Mouse (Mus musculus) embryonic facial prominence, embryonic 12.5 days (tissue): ENCODE results near the gene Homer1. TPM values are rescaled to one million over a fixed set of nuclear protein-coding genes. Genes with fewer than 3 reads are reported as not detected.

Experiments
- ATAC-seq: fragments of 200-750 bp; cut with Nextera tagmentation; 2 replicates; pipeline ENCODE4 v1.8.0; 2017; ENCODE audit not compliant: insufficient number of reproducible peaks, insufficient read depth, low FRiP score, low TSS enrichment
- H3K27ac ChIP-seq: fragments of 300-500 bp; sonication (generic); 2 replicates; pipeline ENCODE4 v1.5.1; 2016; ENCODE audit warnings: mild to moderate bottlenecking
- H3K27me3 ChIP-seq: fragments of 300-500 bp; sonication (generic); 2 replicates; pipeline ENCODE4 v1.6.1; 2016; ENCODE audit warnings: mild to moderate bottlenecking, moderate library complexity
- H3K36me3 ChIP-seq: fragments of 300-500 bp; sonication (generic); 2 replicates; pipeline ENCODE4 v1.6.1; 2016; ENCODE audit warnings: mild to moderate bottlenecking
- H3K4me1 ChIP-seq: fragments of 300-500 bp; sonication (generic); 2 replicates; pipeline ENCODE4 v1.6.1; 2016
- H3K4me2 ChIP-seq: fragments of 300-500 bp; sonication (generic); replicated peaks from 2 replicates; pipeline ENCODE4 v1.6.1; 2016; ENCODE audit warnings: mild to moderate bottlenecking, moderate library complexity
- H3K4me3 ChIP-seq: fragments of 300-500 bp; sonication (generic); 2 replicates; pipeline ENCODE4 v1.5.1; 2016; ENCODE audit warnings: mild to moderate bottlenecking
- H3K9ac ChIP-seq: fragments of 300-500 bp; sonication (generic); 2 replicates; pipeline ENCODE4 v1.6.1; 2016; ENCODE audit warnings: mild to moderate bottlenecking, moderate library complexity
- H3K9me3 ChIP-seq: fragments of 300-500 bp; sonication (generic); 2 replicates; pipeline ENCODE4 v1.6.1; 2016; ENCODE audit warnings: mild to moderate bottlenecking, moderate library complexity
- WGBS: fragments of 180-500 bp; shearing (Covaris S2); methylation state at CpG from one replicate; pipeline ENCODE4 v1.1.7; 2016; 5-methylcytosine and 5-hydroxymethylcytosine counted together
- polyA plus RNA-seq: library from polyadenylated mRNA; unstranded; fragments of >200 nt; fragmentation: Nextera tagmentation; extraction: Ambion mirVana; gene quantifications from 2 replicates; pipeline ENCODE4 v1.2.1, GENCODE M21; 2016

The Homer1 gene
- polyA plus RNA-seq, 1 experiment from 2014 or later = 12.2 TPM

- Histone ChIP-seq H3K9me3 (no peaks in the 10 kb centered on the region), H3K27me3 (no peaks in the 10 kb centered on the region), H3K4me3 (no peak overlapping the region), H3K27ac (no peak overlapping the region), H3K4me1 (no peaks in the 10 kb centered on the region), H3K36me3 (peaks cover 7% of the 10 kb centered on the region; the same call in 1 of the 2 replicates), H3K9ac (no peak overlapping the region), H3K4me2 (no peak overlapping the region)
- WGBS = 90% methylated on average over 5 of the region's 5 CpGs
- ATAC-seq = no peak
Measured at GRCm38 (mm10) chr13:93406855-93407254, 107.4 kb downstream of the Homer1 start.

GRCm38 (mm10) chr13:93410343-93410742 is 110.9 kb downstream of the Homer1 start:
- Histone ChIP-seq H3K9me3 (no peaks in the 10 kb centered on the region), H3K4me2 (no peak overlapping the region), H3K36me3 (peaks cover 5% of the 10 kb centered on the region; the same call in 1 of the 2 replicates), H3K9ac (no peak overlapping the region), H3K4me1 (no peaks in the 10 kb centered on the region), H3K27me3 (no peaks in the 10 kb centered on the region), H3K27ac (no peak overlapping the region), H3K4me3 (no peak overlapping the region)
- ATAC-seq = no peak
- 83% methylated on average over 4 of the region's 4 CpGs for WGBS

GRCm38 (mm10) chr13:93415055-93415454 is 115.6 kb downstream of the Homer1 start:
- Histone ChIP-seq H3K9me3 (no peaks in the 10 kb centered on the region), H3K4me2 (no peak overlapping the region), H3K27me3 (no peaks in the 10 kb centered on the region), H3K4me1 (0 out of 2 replicates have a peak, but pooled peaks cover 2% of the 10 kb centered on the region), H3K9ac (no peak overlapping the region), H3K4me3 (no peak overlapping the region), H3K36me3 (no peaks in the 10 kb centered on the region), H3K27ac (no peak overlapping the region)
- no peak for ATAC-seq
- WGBS = 87% methylated on average over 5 of the region's 5 CpGs

GRCm38 (mm10) chr13:93418292-93418691 is 118.9 kb downstream of the Homer1 start:
- Histone ChIP-seq H3K27me3 (no peaks in the 10 kb centered on the region), H3K9me3 (no peaks in the 10 kb centered on the region), H3K9ac (no peak overlapping the region), H3K4me3 (no peak overlapping the region), H3K4me2 (no peak overlapping the region), H3K36me3 (no peaks in the 10 kb centered on the region), H3K27ac (no peak overlapping the region), H3K4me1 (0 out of 2 replicates have a peak, but pooled peaks cover 2% of the 10 kb centered on the region)
- 88% methylated on average over 2 of the region's 2 CpGs for WGBS
- ATAC-seq = no peak

- Histone ChIP-seq H3K9me3 (no peaks in the 10 kb centered on the region), H3K4me2 (no peak overlapping the region), H3K27ac (no peak overlapping the region), H3K27me3 (no peaks in the 10 kb centered on the region), H3K36me3 (no peaks in the 10 kb centered on the region), H3K9ac (no peak overlapping the region), H3K4me3 (no peak overlapping the region), H3K4me1 (0 out of 2 replicates have a peak, but pooled peaks cover 2% of the 10 kb centered on the region)
- no peak for ATAC-seq
- 93% methylated on average over 2 of the region's 2 CpGs for WGBS
Measured at GRCm38 (mm10) chr13:93419779-93420178, 120.3 kb downstream of the Homer1 start.

GRCm38 (mm10) chr13:93423224-93423623 is 123.8 kb downstream of the Homer1 start:
- no peaks in the 10 kb centered on the region for H3K27me3 ChIP-seq
- no peak overlapping the region for H3K27ac ChIP-seq
- no peak for ATAC-seq
- H3K36me3 ChIP-seq = no peaks in the 10 kb centered on the region
- no peaks in the 10 kb centered on the region for H3K4me1 ChIP-seq
- WGBS = 85% methylated on average over 2 of the region's 2 CpGs
- no peak overlapping the region for H3K9ac ChIP-seq
- no peak overlapping the region for H3K4me2 ChIP-seq
- H3K4me3 ChIP-seq = no peak overlapping the region
- H3K9me3 ChIP-seq = no peaks in the 10 kb centered on the region

- Histone ChIP-seq H3K4me1 (no peaks in the 10 kb centered on the region), H3K9me3 (no peaks in the 10 kb centered on the region), H3K9ac (no peak overlapping the region), H3K4me2 (no peak overlapping the region), H3K36me3 (peaks cover 3% of the 10 kb centered on the region; the same call in 1 of the 2 replicates), H3K27me3 (no peaks in the 10 kb centered on the region), H3K4me3 (no peak overlapping the region), H3K27ac (no peak overlapping the region)
- WGBS = 90% methylated on average over 5 of the region's 5 CpGs
- ATAC-seq = no peak
Measured at GRCm38 (mm10) chr13:93427920-93428876, 128.8 kb downstream of the Homer1 start.

- Histone ChIP-seq H3K27ac (no peak overlapping the region), H3K9me3 (no peaks in the 10 kb centered on the region), H3K27me3 (no peaks in the 10 kb centered on the region), H3K36me3 (peaks cover 7% of the 10 kb centered on the region; the same call in 1 of the 2 replicates), H3K4me2 (no peak overlapping the region), H3K4me3 (no peak overlapping the region), H3K9ac (no peak overlapping the region), H3K4me1 (no peaks in the 10 kb centered on the region)
- 93% methylated on average over 1 of the region's 1 CpGs for WGBS
- no peak for ATAC-seq
Measured at GRCm38 (mm10) chr13:93429205-93429604, 129.8 kb downstream of the Homer1 start.

- Histone ChIP-seq H3K9me3 (no peaks in the 10 kb centered on the region), H3K27me3 (no peaks in the 10 kb centered on the region), H3K4me2 (no peak overlapping the region), H3K36me3 (peaks cover 31% of the 10 kb centered on the region), H3K4me3 (no peak overlapping the region), H3K9ac (no peak overlapping the region), H3K4me1 (no peaks in the 10 kb centered on the region), H3K27ac (no peak overlapping the region)
- 0 out of 2 replicates have a peak, but pooled peaks have one; percentile 52 for ATAC-seq
- 78% methylated on average over 3 of the region's 3 CpGs for WGBS
Measured at GRCm38 (mm10) chr13:93440167-93440566, 140.7 kb downstream of the Homer1 start.

GRCm38 (mm10) chr13:93453275-93453674 is 153.8 kb downstream of the Homer1 start:
- ATAC-seq = no peak
- no peaks in the 10 kb centered on the region for H3K9me3 ChIP-seq
- H3K4me2 ChIP-seq = no peak overlapping the region
- H3K27ac ChIP-seq = no peak overlapping the region
- H3K4me3 ChIP-seq = no peak overlapping the region
- peaks cover 25% of the 10 kb centered on the region for H3K36me3 ChIP-seq
- H3K9ac ChIP-seq = no peak overlapping the region
- no peaks in the 10 kb centered on the region for H3K27me3 ChIP-seq
- WGBS = 90% methylated on average over 6 of the region's 6 CpGs
- H3K4me1 ChIP-seq = no peaks in the 10 kb centered on the region
